Mouse (Mus musculus) MEL (cell line): ENCODE results near the gene 2310022A10Rik. TPM values are rescaled to one million over a fixed set of nuclear protein-coding genes. Genes with fewer than 3 reads are reported as not detected.

ENCODE experiments used
- DNase-seq: peaks from one replicate; pipeline ENCODE4 v3.0.0; 2011; ENCODE audit warnings: low read depth, low spot score
- H3K27ac ChIP-seq: 2 replicates; pipeline ENCODE4 v1.5.1; 2012; ENCODE audit warnings: low read depth, mild to moderate bottlenecking, control low read depth, low read length, moderate library complexity; ENCODE audit not compliant: control insufficient read depth
- H3K27me3 ChIP-seq, 2 experiments: fragments of 150-350 bp in 1 of 2; sonication (generic) in 1 of 2; 2 replicates each; pipeline ENCODE4 v1.6.1; 2012; ENCODE audit warnings: low read length in 2 of 2, mild to moderate bottlenecking in 2 of 2, improper control_type of control experiment in 1 of 2, moderate library complexity in 1 of 2; ENCODE audit not compliant: insufficient read depth in 2 of 2, control insufficient read depth in 1 of 2
- H3K36me3 ChIP-seq, 2 experiments: 2 replicates each; pipeline ENCODE4 v1.6.1; 2012 to 2014; ENCODE audit warnings: low read length in 2 of 2, improper control_type of control experiment in 1 of 2, inconsistent platforms in 1 of 2, mild to moderate bottlenecking in 1 of 2; ENCODE audit not compliant: insufficient read depth in 2 of 2, control insufficient read depth in 1 of 2
- H3K4me1 ChIP-seq, 2 experiments: fragments of 150-350 bp in 1 of 2; sonication (generic) in 1 of 2; 2 replicates each; pipeline ENCODE4 v1.6.1; 2012; ENCODE audit warnings: low read length in 2 of 2, improper control_type of control experiment in 1 of 2, mild to moderate bottlenecking in 1 of 2; ENCODE audit not compliant: insufficient read depth in 2 of 2, control insufficient read depth in 1 of 2
- H3K4me3 ChIP-seq, 2 experiments: fragments of 150-350 bp in 1 of 2; sonication (generic) in 1 of 2; 2 replicates each; pipeline ENCODE4 v1.5.1; 2012; ENCODE audit warnings: low read depth in 2 of 2, low read length in 2 of 2, mild to moderate bottlenecking in 2 of 2, moderate library complexity in 2 of 2, control low read depth in 1 of 2, improper control_type of control experiment in 1 of 2; ENCODE audit not compliant: control insufficient read depth in 1 of 2, insufficient read depth in 1 of 2
- H3K79me2 ChIP-seq: 2 replicates; pipeline ENCODE4 v1.6.1; 2012; ENCODE audit warnings: mild to moderate bottlenecking, low read length, moderate library complexity; ENCODE audit not compliant: control insufficient read depth, poor library complexity, insufficient read depth
- H3K9ac ChIP-seq: 2 replicates; pipeline ENCODE4 v1.6.1; 2012; ENCODE audit warnings: low read depth, mild to moderate bottlenecking, control low read depth, low read length, moderate library complexity; ENCODE audit not compliant: control insufficient read depth, poor library complexity, severe bottlenecking
- H3K9me3 ChIP-seq: fragments of 150-350 bp; sonication (generic); replicated peaks from 2 replicates; pipeline ENCODE4 v1.6.1; 2012; ENCODE audit warnings: mild to moderate bottlenecking, low read length, improper control_type of control experiment, moderate library complexity; ENCODE audit not compliant: insufficient read depth
- BHLHE40 ChIP-seq: IDR thresholded peaks from 2 replicates; pipeline ENCODE4 v1.6.1; 2012; ENCODE audit warnings: low read depth, mild to moderate bottlenecking, inconsistent platforms, low read length, improper control_type of control experiment, borderline replicate concordance
- CTCF ChIP-seq, 3 experiments: IDR thresholded peaks in 2 of 3; conservative IDR thresholded peaks in 1 of 3; 2 replicates each; pipeline ENCODE4 v1.5.1; 2011 to 2012; ENCODE audit warnings: low read length in 3 of 3, low read depth in 2 of 3, mild to moderate bottlenecking in 2 of 3, improper control_type of control experiment in 1 of 3, inconsistent platforms in 1 of 3, mixed read lengths in 1 of 3, moderate library complexity in 1 of 3; ENCODE audit not compliant: control insufficient read depth in 1 of 3, insufficient read depth in 1 of 3, poor library complexity in 1 of 3, severe bottlenecking in 1 of 3
- E2F4 ChIP-seq: IDR thresholded peaks from 2 replicates; pipeline ENCODE4 v1.6.1; 2011; ENCODE audit warnings: low read depth, low read length, improper control_type of control experiment, borderline replicate concordance
- ELF1 ChIP-seq: IDR thresholded peaks from 2 replicates; pipeline ENCODE4 v1.6.1; 2014; ENCODE audit warnings: low read depth, mild to moderate bottlenecking, inconsistent platforms, low read length, improper control_type of control experiment, moderate library complexity
- ETS1 ChIP-seq: IDR thresholded peaks from 2 replicates; pipeline ENCODE4 v1.6.1; 2012; ENCODE audit warnings: low read depth, mild to moderate bottlenecking, inconsistent platforms, low read length, improper control_type of control experiment, moderate library complexity
- GABPA ChIP-seq: IDR thresholded peaks from 2 replicates; pipeline ENCODE4 v1.6.1; 2012; ENCODE audit warnings: low read depth, mild to moderate bottlenecking, inconsistent platforms, low read length, improper control_type of control experiment, moderate library complexity
- GATA1 ChIP-seq: IDR thresholded peaks from 2 replicates; pipeline ENCODE4 v1.6.1; 2011; ENCODE audit warnings: low read depth, low read length, improper control_type of control experiment
- HCFC1 ChIP-seq: IDR thresholded peaks from 2 replicates; pipeline ENCODE4 v1.6.1; 2012; ENCODE audit warnings: low read depth, mild to moderate bottlenecking, inconsistent platforms, low read length, improper control_type of control experiment, moderate library complexity
- MAFK ChIP-seq: IDR thresholded peaks from 2 replicates; pipeline ENCODE4 v1.6.1; 2011; ENCODE audit warnings: low read depth, mild to moderate bottlenecking, low read length, improper control_type of control experiment, borderline replicate concordance
- MAX ChIP-seq: IDR thresholded peaks from 2 replicates; pipeline ENCODE4 v1.6.1; 2011; ENCODE audit warnings: low read length, improper control_type of control experiment
- MXI1 ChIP-seq: IDR thresholded peaks from 2 replicates; pipeline ENCODE4 v1.6.1; 2011; ENCODE audit warnings: mild to moderate bottlenecking, low read depth, low read length, improper control_type of control experiment
- MYC ChIP-seq: IDR thresholded peaks from 2 replicates; pipeline ENCODE4 v1.6.1; 2011; ENCODE audit warnings: low read depth, mild to moderate bottlenecking, low read length, improper control_type of control experiment, moderate library complexity
- NELFE ChIP-seq: IDR thresholded peaks from 2 replicates; pipeline ENCODE4 v1.6.1; 2011; ENCODE audit warnings: low read depth, low read length, improper control_type of control experiment
- NRF1 ChIP-seq: IDR thresholded peaks from 2 replicates; pipeline ENCODE4 v1.6.1; 2014; ENCODE audit warnings: low read depth, mild to moderate bottlenecking, inconsistent platforms, low read length, improper control_type of control experiment, moderate library complexity; ENCODE audit not compliant: poor library complexity, insufficient read depth, severe bottlenecking
- POLR2AphosphoS2 ChIP-seq: IDR thresholded peaks from 2 replicates; pipeline ENCODE4 v1.6.1; 2011; ENCODE audit warnings: low read length, improper control_type of control experiment
- POLR2AphosphoS5 ChIP-seq: IDR thresholded peaks from 2 replicates; pipeline ENCODE4 v1.6.1; 2012; ENCODE audit warnings: low read depth, borderline replicate concordance, mild to moderate bottlenecking, inconsistent platforms, low read length, moderate library complexity, mixed read lengths
- RAD21 ChIP-seq: IDR thresholded peaks from 2 replicates; pipeline ENCODE4 v1.6.1; 2011; ENCODE audit warnings: mild to moderate bottlenecking, low read depth, low read length, improper control_type of control experiment
- RCOR1 ChIP-seq: IDR thresholded peaks from 2 replicates; pipeline ENCODE4 v1.6.1; 2012; ENCODE audit warnings: low read depth, mild to moderate bottlenecking, inconsistent platforms, low read length, improper control_type of control experiment
- SIN3A ChIP-seq: IDR thresholded peaks from 2 replicates; pipeline ENCODE4 v1.6.1; 2012; ENCODE audit warnings: low read length, improper control_type of control experiment, inconsistent platforms
- SMC3 ChIP-seq: IDR thresholded peaks from 2 replicates; pipeline ENCODE4 v1.6.1; 2011; ENCODE audit warnings: low read depth, low read length, improper control_type of control experiment
- TAL1 ChIP-seq: IDR thresholded peaks from 2 replicates; pipeline ENCODE4 v1.6.1; 2012; ENCODE audit warnings: mild to moderate bottlenecking, inconsistent platforms, low read length, moderate library complexity, mixed read lengths
- TBP ChIP-seq: IDR thresholded peaks from 2 replicates; pipeline ENCODE4 v1.8.0; 2011; ENCODE audit warnings: low read depth, low read length, improper control_type of control experiment
- TCF12 ChIP-seq: IDR thresholded peaks from 2 replicates; pipeline ENCODE4 v1.6.1; 2014; ENCODE audit warnings: low read depth, mild to moderate bottlenecking, inconsistent platforms, low read length, improper control_type of control experiment, moderate library complexity
- UBTF ChIP-seq: IDR thresholded peaks from 2 replicates; pipeline ENCODE4 v1.6.1; 2012; ENCODE audit warnings: low read depth, mild to moderate bottlenecking, inconsistent platforms, low read length, improper control_type of control experiment, moderate library complexity, borderline replicate concordance; ENCODE audit not compliant: insufficient read depth
- USF1 ChIP-seq: IDR thresholded peaks from 2 replicates; pipeline ENCODE4 v1.6.1; 2014; ENCODE audit warnings: low read depth, mild to moderate bottlenecking, inconsistent platforms, low read length, improper control_type of control experiment, moderate library complexity
- ZKSCAN1 ChIP-seq: IDR thresholded peaks from 2 replicates; pipeline ENCODE4 v1.6.1; 2012; ENCODE audit warnings: low read depth, mild to moderate bottlenecking, inconsistent platforms, low read length, improper control_type of control experiment, moderate library complexity
- ZNF384 ChIP-seq: IDR thresholded peaks from 2 replicates; pipeline ENCODE4 v1.6.1; 2012; ENCODE audit warnings: low read depth, mild to moderate bottlenecking, inconsistent platforms, low read length, improper control_type of control experiment
- polyA plus RNA-seq, 2 experiments: library from polyadenylated mRNA; stranded (reverse) in 1 of 2; unstranded in 1 of 2; fragments of >175 nt in 1 of 2; fragments of >200 nt in 1 of 2; gene quantifications; 2 replicates each; pipeline versions ENCODE4 v1.2.1 to v1.2.4; 2012; ENCODE audit warnings: low replicate concordance in 2 of 2, low read depth in 1 of 2; ENCODE audit not compliant: insufficient read length in 2 of 2, insufficient read depth in 1 of 2, missing spikeins in 1 of 2
- total RNA-seq: library from RNA; depleted of rRNA; stranded (reverse); fragments of 300-350 nt; gene quantifications from 2 replicates; pipeline ENCODE4 v1.2.3, GENCODE M21; 2012

Gene 2310022A10Rik
- total and polyA plus RNA-seq, 3 experiments = 6.6 to 33.2 TPM; not detected in 1

DNA sequence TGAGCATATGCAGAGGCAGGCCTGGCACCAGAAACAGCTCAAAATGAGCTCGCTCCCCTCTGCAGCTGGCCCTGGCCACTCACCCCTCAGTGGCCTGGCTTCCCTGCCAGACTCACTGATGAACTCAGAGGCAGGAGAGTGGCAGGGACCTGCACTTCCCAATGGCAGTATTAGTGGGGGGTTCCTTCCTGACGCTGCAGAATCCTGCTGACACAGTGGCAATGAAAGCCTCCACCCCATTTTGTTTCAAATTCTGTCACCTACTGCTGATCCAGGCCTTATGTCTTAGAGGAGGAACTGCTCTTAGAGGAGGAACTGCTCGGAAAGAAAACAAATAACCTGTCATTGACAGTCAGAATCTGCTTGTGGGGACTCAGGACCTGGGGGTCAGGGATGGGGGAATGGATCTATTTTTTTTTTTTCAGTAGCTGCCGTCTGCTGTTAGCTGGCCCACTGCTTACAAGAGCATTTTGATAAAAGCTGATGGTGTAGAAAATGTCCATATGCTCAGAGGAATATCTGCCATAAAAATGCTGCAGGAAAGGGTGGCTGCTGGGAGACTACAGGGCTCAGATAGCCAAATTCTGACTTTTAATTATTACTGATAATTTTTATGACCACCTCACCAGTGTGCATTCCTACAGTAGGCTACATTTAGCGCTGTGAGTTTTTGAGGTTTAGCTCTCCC, 51.8 kb downstream of the 2310022A10Rik start:
- H3K9ac ChIP-seq = no peak overlapping the region
- H3K79me2 ChIP-seq = peaks cover 19% of the 10 kb centered on the region
- no peak overlapping the region for H3K27ac ChIP-seq
- H3K36me3 ChIP-seq = peaks cover 0 to 5% of the 10 kb centered on the region in 2 experiments; a peak in 2 of 4 replicates
- no peaks in the 10 kb centered on the region for H3K4me1 ChIP-seq
- no peak overlapping the region for H3K4me3 ChIP-seq
- no peak for DNase-seq
- H3K9me3 ChIP-seq = no peaks in the 10 kb centered on the region
- H3K27me3 ChIP-seq = no peaks in the 10 kb centered on the region
- TF ChIP-seq MAX (no peak), ZKSCAN1 (no peak), CTCF (IDR thresholded peaks at IDR 0.05 in 2 of 3, conservative IDR thresholded peaks at IDR 0.05 in 1 of 3; ENCODE audit: control insufficient read depth in 1 of 3, insufficient read depth in 1 of 3, low read depth in 2 of 3, low read length in 3 of 3, poor library complexity in 1 of 3, severe bottlenecking in 1 of 3) (no peak), USF1 (no peak), E2F4 (no peak), HCFC1 (no peak), POLR2AphosphoS5 (no peak), TAL1 (no peak), GABPA (no peak), RAD21 (no peak), MXI1 (no peak), ETS1 (no peak), BHLHE40 (no peak), MYC (no peak), RCOR1 (no peak), TCF12 (no peak)
- TF ChIP-seq, all 39 proteins: peak for 0

DNA sequence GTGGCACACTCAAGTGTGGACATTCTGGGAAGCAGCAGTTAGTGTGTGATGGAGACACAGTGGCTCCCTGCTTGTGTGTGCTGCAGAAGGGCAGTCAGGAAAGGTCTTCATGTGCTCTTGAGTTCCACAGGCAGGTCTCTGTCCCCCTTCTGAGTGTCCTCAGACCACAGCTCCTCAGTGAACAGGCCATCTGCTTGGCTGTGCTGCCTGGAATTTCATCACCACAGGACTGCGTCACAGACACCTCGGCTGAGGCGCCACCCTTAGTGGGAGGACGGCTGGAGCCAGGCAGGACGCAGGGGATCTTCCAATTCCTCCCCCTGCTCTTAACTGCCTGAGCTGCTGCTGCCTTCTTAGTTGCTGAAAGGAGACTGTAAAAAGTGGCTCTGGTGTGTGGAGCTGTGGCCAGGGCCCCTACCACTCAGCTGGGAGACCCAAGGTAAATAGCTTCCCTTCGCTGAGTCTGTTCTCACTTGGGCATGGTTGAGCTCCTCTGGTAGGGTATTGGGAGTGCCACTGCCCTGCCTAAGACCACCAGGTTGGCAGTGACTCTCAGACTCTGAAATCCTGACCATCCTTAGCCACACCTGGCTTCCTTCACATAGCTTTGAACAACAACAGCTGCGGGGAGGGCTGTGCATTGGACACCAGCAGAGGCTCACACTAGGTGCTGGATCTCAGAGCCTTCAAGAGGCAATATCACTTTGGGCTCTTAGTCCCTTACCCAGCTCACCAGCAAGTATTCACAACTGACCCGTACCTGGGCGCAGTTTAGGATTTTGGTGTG, 52.7 kb downstream of the 2310022A10Rik start:
- TF ChIP-seq ZNF384 (no peak), RCOR1 (no peak), POLR2AphosphoS2 (no peak), NELFE (no peak), CTCF (IDR thresholded peaks at IDR 0.05 in 2 of 3, conservative IDR thresholded peaks at IDR 0.05 in 1 of 3; ENCODE audit: control insufficient read depth in 1 of 3, insufficient read depth in 1 of 3, low read depth in 2 of 3, low read length in 3 of 3, poor library complexity in 1 of 3, severe bottlenecking in 1 of 3) (no peak), MAX (no peak), GATA1 (no peak), ELF1 (no peak), BHLHE40 (no peak), TAL1 (no peak), E2F4 (no peak), NRF1 (no peak), SMC3 (no peak), UBTF (no peak), RAD21 (no peak), MAFK (no peak), TBP (no peak), MYC (no peak), SIN3A (no peak), GABPA (no peak)
- no peak overlapping the region for H3K27ac ChIP-seq
- no peaks in the 10 kb centered on the region for H3K4me1 ChIP-seq
- no peak overlapping the region for H3K4me3 ChIP-seq
- no peak overlapping the region for H3K9ac ChIP-seq
- no peaks in the 10 kb centered on the region for H3K27me3 ChIP-seq
- H3K36me3 ChIP-seq = peaks cover 0 to 7% of the 10 kb centered on the region in 2 experiments; a peak in 2 of 4 replicates
- peaks cover 12% of the 10 kb centered on the region for H3K79me2 ChIP-seq
- H3K9me3 ChIP-seq = no peaks in the 10 kb centered on the region
- DNase-seq = no peak
